Mouse (Mus musculus) hindbrain, embryonic 10.5 days (tissue): Measurements from ENCODE around the gene Agr3. TPM values are rescaled to one million over a fixed set of nuclear protein-coding genes. Genes with fewer than 3 reads are reported as not detected.
A peak's percentile ranks its signal among the peaks of the same experiment; 100 is the strongest.

ENCODE experiments used
- DNase-seq: peaks from one replicate; pipeline ENCODE4 v3.0.0-alpha.2; 2017; ENCODE audit warnings: low spot score
- H3K27ac ChIP-seq: fragments of 300-500 bp; sonication (generic); 2 replicates; pipeline ENCODE4 v1.5.1; 2016; ENCODE audit warnings: mild to moderate bottlenecking, moderate library complexity
- H3K27me3 ChIP-seq: fragments of 300-500 bp; sonication (generic); 2 replicates; pipeline ENCODE4 v1.6.1; 2016; ENCODE audit warnings: mild to moderate bottlenecking; ENCODE audit not compliant: poor library complexity, insufficient read depth, severe bottlenecking
- H3K36me3 ChIP-seq: fragments of 300-500 bp; sonication (generic); 2 replicates; pipeline ENCODE4 v1.6.1; 2016; ENCODE audit warnings: mild to moderate bottlenecking, moderate library complexity
- H3K4me1 ChIP-seq: fragments of 300-500 bp; sonication (generic); replicated peaks from 2 replicates; pipeline ENCODE4 v1.6.1; 2016; ENCODE audit warnings: mild to moderate bottlenecking
- H3K4me3 ChIP-seq: fragments of 300-500 bp; sonication (generic); 2 replicates; pipeline ENCODE4 v1.5.1; 2016; ENCODE audit warnings: mild to moderate bottlenecking, moderate library complexity
- H3K9me3 ChIP-seq: fragments of 300-500 bp; sonication (generic); 2 replicates; pipeline ENCODE4 v1.6.1; 2016; ENCODE audit warnings: mild to moderate bottlenecking, moderate library complexity
- WGBS: fragments of 180-500 bp; shearing (Covaris S2); methylation state at CpG from one replicate; pipeline ENCODE4 v1.1.7; 2016; 5-methylcytosine and 5-hydroxymethylcytosine counted together
- polyA plus RNA-seq: library from polyadenylated mRNA; unstranded; fragments of >200 nt; fragmentation: Nextera tagmentation; extraction: Ambion mirVana; gene quantifications from 2 replicates; pipeline ENCODE4 v1.2.1, GENCODE M21; 2016

Gene Agr3
- polyA plus RNA-seq = not detected in 2 replicates

DNA sequence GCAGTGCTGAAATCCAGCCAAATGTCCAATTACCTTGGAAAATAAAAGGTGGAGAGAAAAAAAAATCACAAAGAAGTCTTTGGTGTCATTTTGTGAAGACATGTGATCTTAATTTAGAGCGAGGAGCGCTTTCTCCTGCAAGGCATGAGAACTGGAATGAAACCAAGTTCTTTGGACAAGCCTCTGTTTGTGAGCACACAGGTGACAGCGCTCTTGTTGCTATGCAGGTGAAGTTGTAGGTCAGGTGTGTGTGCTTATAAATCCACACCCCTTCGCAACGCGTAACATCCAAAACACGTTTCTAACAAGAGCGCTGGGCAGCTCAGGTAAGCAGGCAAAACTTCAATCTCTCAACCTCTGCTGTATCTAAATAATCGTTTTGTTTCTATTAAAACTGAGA, at the start of gene Agr3:
Agr3 (plus strand) TSS at position 219 of the 400 bp plus-strand sequence.
- Histone ChIP-seq H3K4me1 (no peaks in the 10 kb centered on the region), H3K9me3 (no peaks in the 10 kb centered on the region), H3K4me3 (no peak within 1 kb of the TSS), H3K27me3 (no peaks in the 10 kb centered on the region), H3K36me3 (no peaks in the 10 kb centered on the region), H3K27ac (no peak within 1 kb of the TSS)
- 90% methylated on average over 9 of the region's 9 CpGs for WGBS
- no peak for DNase-seq

DNA sequence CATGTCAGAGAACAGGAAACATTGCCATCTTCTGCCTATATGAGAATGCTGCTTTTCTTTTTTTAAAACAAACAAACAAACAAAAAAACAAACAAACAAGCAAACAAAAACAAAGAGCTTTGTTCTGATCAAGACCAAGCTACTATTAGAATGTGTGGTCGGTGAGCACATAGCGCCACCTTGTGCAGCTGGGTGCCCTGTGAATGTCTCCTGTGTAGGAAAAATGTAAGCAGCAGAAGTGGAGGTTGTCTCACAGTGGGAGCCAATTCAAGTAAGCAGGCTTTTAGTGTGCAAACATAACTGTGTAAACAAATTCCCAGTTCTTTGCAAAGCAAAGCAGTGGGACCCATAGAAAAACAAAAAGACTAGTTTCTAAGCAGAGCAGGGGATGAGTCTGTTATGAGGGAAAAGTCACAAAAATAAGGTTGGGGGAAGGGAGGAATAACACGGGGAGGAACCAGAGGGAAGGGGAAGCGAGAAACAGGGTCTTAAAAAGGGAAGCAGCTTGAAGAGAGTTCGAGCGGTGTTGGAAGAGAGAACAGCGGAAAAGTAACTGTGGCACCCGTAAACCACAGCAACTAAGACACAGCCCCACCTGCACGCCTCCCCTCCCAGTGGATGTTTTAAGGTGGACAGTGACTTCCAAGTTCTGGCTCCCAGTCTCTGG, 40.4 kb upstream of the Agr3 start:
- no peaks in the 10 kb centered on the region for H3K36me3 ChIP-seq
- H3K9me3 ChIP-seq = no peaks in the 10 kb centered on the region
- H3K27ac ChIP-seq = no peak overlapping the region
- no peak overlapping the region for H3K4me3 ChIP-seq
- no peak for DNase-seq
- no peaks in the 10 kb centered on the region for H3K4me1 ChIP-seq
- 46% methylated on average over 9 of the region's 9 CpGs for WGBS
- H3K27me3 ChIP-seq = no peaks in the 10 kb centered on the region

DNA sequence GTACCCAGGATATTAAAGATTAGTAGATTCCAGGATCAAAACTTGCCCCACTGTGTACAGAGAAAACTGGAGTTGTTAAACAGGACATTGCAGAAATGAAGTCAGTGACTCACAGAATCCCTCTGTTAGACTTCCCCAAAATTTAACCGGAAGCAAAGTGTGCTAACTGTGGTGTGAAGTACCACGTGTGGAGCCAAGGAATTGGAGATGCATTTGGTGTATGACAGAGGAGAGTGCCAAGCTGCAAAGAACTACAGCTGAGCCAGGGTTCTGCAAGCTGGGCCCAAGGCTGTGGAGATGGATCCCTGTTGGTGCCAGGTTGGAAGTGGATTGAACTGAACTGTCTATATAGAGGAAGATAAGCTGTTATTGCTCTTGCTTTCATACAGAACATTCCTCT, 36.0 kb upstream of the Agr3 start:
- H3K27ac ChIP-seq = no peak overlapping the region
- no peak for DNase-seq
- no peaks in the 10 kb centered on the region for H3K36me3 ChIP-seq
- peaks cover 15% of the 10 kb centered on the region for H3K4me1 ChIP-seq
- WGBS = 86% methylated on average over 2 of the region's 2 CpGs
- no peak overlapping the region for H3K4me3 ChIP-seq
- no peaks in the 10 kb centered on the region for H3K9me3 ChIP-seq
- H3K27me3 ChIP-seq = 0 out of 2 replicates have a peak, but pooled peaks cover 4% of the 10 kb centered on the region

DNA sequence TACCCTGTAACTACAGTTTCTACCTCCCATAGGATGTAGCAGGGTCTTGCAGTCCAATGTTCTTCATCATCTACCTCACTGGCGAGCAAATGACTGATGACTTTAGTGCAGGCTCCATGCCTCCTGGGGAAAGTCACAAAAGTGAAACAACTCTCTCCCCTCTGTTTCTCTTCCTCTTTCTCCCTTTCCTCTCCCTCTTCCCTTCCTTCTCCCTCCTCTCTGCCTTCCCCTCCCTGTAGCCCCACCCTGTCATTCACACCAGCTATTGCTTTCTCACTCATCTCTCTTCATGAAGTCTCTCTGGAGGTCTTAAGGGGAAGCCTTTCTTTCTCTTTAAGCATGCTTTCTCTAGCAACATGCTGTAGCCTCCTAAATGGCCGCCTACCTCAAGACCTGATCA, 34.7 kb upstream of the Agr3 start:
- no peak for DNase-seq
- no peaks in the 10 kb centered on the region for H3K36me3 ChIP-seq
- H3K9me3 ChIP-seq = no peaks in the 10 kb centered on the region
- 86% methylated on average over 2 of the region's 2 CpGs for WGBS
- H3K4me3 ChIP-seq = no peak overlapping the region
- 0 out of 2 replicates have a peak, but pooled peaks cover 4% of the 10 kb centered on the region for H3K27me3 ChIP-seq
- H3K4me1 ChIP-seq = peaks cover 28% of the 10 kb centered on the region
- peak overlapping the region; percentile 8; the same call in 1 of the 2 replicates for H3K27ac ChIP-seq

DNA sequence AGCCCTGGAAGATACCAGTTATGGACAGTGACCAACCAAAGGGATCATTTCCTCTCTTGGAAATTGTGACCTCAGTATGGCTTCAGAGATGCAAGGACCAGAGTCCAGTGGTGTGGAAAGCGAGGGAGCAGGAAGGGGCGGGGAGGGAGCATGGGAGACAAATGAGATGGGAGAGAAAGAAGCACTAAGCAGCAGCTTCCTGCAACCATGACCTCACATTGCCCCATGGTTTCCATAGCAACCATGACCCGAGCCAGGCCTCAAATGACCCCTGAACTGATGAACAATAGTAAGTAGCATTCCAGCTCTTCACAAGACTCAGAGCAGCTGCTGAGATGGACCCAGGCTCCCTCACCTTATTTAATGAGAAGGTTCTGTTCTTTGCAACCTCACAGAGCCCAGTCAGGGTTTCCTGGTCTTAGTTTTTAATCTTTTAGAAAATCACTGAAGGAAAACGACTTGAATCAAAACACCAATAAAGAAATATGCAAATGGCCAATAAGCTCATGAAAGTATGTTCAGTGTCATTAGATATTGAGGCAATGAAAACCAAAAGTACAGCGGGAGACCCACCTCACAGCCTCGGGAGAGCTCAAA, 31.0 kb upstream of the Agr3 start:
- H3K27ac ChIP-seq = peak overlapping the region; percentile 84
- peaks cover 44% of the 10 kb centered on the region for H3K4me1 ChIP-seq
- H3K27me3 ChIP-seq = 0 out of 2 replicates have a peak, but pooled peaks cover 4% of the 10 kb centered on the region
- H3K4me3 ChIP-seq = no peak overlapping the region
- no peaks in the 10 kb centered on the region for H3K9me3 ChIP-seq
- peak; percentile 88 for DNase-seq
- no peaks in the 10 kb centered on the region for H3K36me3 ChIP-seq
- 16% methylated on average over 6 of the region's 6 CpGs for WGBS

DNA sequence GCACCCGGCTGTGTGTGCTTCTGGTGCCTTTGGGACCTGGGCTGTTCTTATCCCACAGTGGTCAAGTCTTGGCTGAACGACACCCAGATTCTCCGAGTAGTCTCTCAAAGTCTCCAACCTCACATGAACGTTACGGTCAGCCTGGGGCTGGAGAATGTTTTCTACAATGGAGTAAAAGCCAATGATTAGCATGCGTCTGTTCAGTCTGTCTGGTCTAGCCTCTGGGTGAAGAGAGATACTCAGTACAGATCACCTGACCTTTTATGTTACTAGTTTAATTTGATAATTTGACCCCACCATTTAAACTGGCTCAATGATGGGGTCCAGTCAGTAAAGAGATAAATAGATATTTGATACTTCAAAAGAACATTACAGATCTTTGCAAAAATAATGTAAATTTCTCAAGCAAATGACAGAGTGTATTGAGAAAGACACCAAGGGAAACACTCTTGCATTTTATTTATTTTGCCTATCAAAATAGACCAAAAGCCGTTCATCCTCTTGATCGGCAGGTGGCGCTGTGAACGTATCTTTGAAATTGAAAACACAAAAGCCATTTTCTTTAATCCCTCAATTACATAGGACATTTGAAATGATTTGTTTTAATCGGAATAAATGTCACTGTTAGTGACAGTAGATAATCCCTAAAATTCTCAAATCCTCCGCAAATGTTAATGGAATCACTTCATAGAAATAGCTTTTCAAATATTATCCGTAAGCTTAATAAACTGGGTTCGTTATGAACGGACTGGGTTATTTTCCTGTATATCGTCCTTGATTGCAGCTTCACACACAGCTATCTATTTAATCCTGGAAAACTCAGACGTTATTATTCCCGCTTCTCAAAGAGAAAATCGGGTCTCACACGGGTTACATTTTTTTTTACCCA, 29.3 kb upstream of the Agr3 start:
- H3K4me3 ChIP-seq = peak overlapping the region; percentile 47
- H3K36me3 ChIP-seq = no peaks in the 10 kb centered on the region
- H3K4me1 ChIP-seq = peaks cover 44% of the 10 kb centered on the region
- H3K27me3 ChIP-seq = no peaks in the 10 kb centered on the region
- WGBS = 23% methylated on average over 20 of the region's 20 CpGs
- peak; percentile 54 for DNase-seq
- H3K27ac ChIP-seq = peak overlapping the region; percentile 85
- no peaks in the 10 kb centered on the region for H3K9me3 ChIP-seq

DNA sequence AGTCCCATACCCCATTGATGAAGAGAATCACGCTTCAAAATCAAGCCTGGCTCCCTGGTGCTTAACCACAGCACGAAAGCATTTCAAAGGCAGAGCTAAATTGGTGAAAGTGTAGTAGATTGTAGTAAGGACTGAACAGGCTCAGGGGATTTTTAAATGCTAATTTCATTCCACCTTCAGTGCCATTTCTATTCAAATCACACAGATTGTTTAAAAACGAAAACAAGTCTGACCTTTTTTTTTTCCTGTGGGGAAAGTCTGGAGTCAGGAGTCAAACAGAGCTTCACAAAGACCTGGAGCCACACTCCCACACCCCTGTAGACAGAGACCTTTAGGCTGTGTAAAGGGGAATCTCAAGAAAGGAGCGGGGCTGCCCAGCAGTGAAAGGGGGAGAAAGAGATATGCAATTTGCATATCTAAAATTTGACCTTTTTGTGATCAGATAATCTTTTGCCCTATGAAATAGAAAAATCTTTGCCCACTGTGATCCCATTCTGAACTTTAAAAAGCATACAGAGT, 28.6 kb upstream of the Agr3 start:
- H3K27ac ChIP-seq = peak overlapping the region; percentile 85
- no peaks in the 10 kb centered on the region for H3K9me3 ChIP-seq
- H3K36me3 ChIP-seq = no peaks in the 10 kb centered on the region
- H3K4me3 ChIP-seq = peak overlapping the region; percentile 47
- H3K4me1 ChIP-seq = peaks cover 44% of the 10 kb centered on the region
- no peaks in the 10 kb centered on the region for H3K27me3 ChIP-seq
- WGBS = 8% methylated on average over 4 of the region's 4 CpGs
- DNase-seq = no peak

DNA sequence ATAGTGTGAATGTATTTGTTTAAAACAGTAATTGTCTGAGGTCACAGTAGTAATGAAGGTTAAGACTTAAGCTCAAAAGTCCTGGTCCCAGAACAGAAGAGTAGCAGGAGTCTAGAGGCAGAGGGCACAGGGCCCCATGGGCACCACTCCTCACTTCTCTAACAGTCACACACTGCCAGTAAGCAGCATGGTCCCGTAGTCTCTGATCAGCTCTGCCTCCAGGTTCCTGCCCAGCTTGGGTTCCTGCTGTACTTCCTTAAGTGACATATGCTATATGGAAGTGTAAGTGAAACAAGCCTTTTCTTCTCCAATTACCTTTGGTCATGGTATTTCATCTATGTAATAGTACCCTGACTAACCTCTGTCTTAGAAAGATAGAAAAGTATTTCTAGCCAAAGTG, 14.8 kb upstream of the Agr3 start:
- no peak overlapping the region for H3K4me3 ChIP-seq
- whole genome bisulfite sequencing = 69% methylated on average over 1 of the region's 1 CpGs
- no peaks in the 10 kb centered on the region for H3K27me3 ChIP-seq
- DNase-seq = no peak
- H3K4me1 ChIP-seq = no peaks in the 10 kb centered on the region
- no peaks in the 10 kb centered on the region for H3K36me3 ChIP-seq
- no peak overlapping the region for H3K27ac ChIP-seq
- H3K9me3 ChIP-seq = no peaks in the 10 kb centered on the region

DNA sequence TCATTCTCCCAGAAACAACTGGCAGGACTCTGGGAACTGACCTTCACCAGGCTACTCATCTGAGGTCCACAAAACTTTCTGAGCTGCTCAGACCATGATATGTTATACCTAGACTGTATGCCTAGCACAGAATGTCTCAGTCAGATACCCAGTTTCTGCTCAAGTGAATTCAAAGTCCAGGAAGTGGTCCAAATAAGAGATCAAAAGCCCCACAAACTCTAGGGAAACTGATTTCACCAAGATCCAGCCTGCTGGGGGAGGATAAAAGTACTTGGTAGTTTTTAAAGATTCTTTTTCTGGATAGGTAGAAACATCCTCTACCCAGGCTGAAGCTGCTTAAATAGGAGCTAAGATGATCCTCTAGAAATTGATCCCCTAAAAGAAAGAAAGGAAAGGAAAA, 9.6 kb upstream of the Agr3 start:
- H3K27ac ChIP-seq = no peak overlapping the region
- no peaks in the 10 kb centered on the region for H3K27me3 ChIP-seq
- no peaks in the 10 kb centered on the region for H3K9me3 ChIP-seq
- H3K4me1 ChIP-seq = no peaks in the 10 kb centered on the region
- no peak overlapping the region for H3K4me3 ChIP-seq
- DNase-seq = no peak
- no peaks in the 10 kb centered on the region for H3K36me3 ChIP-seq

DNA sequence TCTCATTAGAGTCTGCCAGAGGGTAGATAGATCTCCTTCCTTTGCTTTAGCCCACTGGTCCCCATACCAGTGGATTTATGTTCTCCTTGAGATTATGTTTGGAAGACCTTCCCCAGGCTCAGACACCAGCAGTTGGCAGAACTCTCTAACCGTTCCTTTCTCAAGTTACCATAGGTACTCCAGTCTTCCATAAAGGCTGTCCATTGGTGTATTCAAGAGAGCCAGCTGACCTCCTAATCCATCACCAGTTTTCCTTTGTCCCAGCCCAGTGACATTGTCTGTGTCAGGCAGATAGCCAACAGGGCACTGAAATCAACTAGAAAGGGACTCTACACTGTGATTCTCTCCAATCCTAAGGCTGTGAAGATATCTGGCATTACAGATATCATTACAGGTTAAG, 9.0 kb upstream of the Agr3 start:
- WGBS = 47% methylated on average over 1 of the region's 1 CpGs

DNA sequence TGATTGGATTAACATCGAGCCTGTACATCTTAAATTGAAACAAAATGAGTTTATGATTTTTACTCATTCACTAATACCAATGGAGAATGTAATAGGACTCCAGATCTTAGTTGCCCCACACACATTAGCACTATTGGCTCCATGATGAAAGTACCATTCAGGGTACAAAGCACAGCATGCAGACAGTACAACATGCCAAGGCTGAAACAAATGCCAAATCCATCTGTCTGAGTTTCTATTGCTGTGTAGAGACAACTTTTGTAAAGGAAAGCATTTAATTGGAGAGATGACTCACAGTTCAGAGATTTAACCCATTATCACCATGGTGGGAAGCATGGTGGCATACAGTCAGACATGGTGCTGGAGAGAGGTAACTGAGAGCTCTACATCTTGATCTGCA, 7.4 kb upstream of the Agr3 start:
- no peak overlapping the region for H3K4me3 ChIP-seq
- no peaks in the 10 kb centered on the region for H3K4me1 ChIP-seq
- H3K36me3 ChIP-seq = no peaks in the 10 kb centered on the region
- no peaks in the 10 kb centered on the region for H3K27me3 ChIP-seq
- 83% methylated on average over 1 of the region's 1 CpGs for WGBS
- no peak overlapping the region for H3K27ac ChIP-seq
- no peaks in the 10 kb centered on the region for H3K9me3 ChIP-seq
- no peak for DNase-seq

More for the DNA sequence above, 9.0 kb upstream of the Agr3 start:
- no peak overlapping the region for H3K4me3 ChIP-seq
- no peaks in the 10 kb centered on the region for H3K36me3 ChIP-seq
- DNase-seq = no peak
- H3K4me1 ChIP-seq = no peaks in the 10 kb centered on the region
- H3K27me3 ChIP-seq = no peaks in the 10 kb centered on the region
- H3K9me3 ChIP-seq = no peaks in the 10 kb centered on the region
- H3K27ac ChIP-seq = no peak overlapping the region

DNA sequence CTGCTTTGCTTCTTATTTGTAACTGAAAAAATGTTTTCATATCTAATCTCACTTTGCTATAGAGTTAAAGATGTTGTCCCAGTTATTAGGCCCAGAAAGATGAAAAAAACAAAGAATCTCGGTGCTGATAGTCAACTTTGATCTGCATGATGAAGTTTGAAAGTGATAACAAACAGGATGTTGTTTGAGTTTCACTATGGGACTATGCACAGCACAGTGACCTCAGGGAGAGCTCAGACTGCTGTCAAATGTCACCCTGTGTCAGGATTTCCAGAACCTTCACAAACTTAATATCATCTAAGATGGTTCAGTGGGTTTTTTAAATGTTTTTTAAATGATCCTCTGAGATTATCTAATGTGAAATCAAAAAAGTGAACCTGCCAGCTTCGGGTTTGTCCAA, 2.4 kb downstream of the Agr3 start:
- no peaks in the 10 kb centered on the region for H3K9me3 ChIP-seq
- WGBS = 85% methylated on average over 2 of the region's 2 CpGs

DNA sequence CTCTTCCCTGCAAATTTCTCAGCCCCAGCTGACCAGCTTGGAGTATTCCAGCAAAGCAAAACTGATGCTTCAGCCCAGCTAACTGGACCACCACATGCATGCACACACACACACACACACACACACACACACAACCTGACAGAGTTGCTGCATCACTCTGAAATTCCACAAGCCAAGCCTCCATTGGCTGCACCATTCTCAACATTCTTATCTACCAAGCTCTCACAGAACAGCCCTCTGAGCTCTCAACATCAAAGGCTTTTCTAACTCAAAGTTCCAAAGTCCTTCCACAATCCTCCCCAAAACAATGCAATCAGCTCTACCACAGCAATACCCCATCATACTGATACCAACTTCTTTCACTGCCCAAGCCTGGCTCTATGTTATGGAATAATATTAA, 7.4 kb downstream of the Agr3 start:
- DNase-seq = no peak
- H3K27me3 ChIP-seq = no peaks in the 10 kb centered on the region
- no peak overlapping the region for H3K4me3 ChIP-seq
- no peaks in the 10 kb centered on the region for H3K4me1 ChIP-seq
- no peak overlapping the region for H3K27ac ChIP-seq
- no peaks in the 10 kb centered on the region for H3K9me3 ChIP-seq
- H3K36me3 ChIP-seq = no peaks in the 10 kb centered on the region

More for the DNA sequence above, 2.4 kb downstream of the Agr3 start:
- Histone ChIP-seq H3K4me1 (no peaks in the 10 kb centered on the region), H3K27ac (no peak overlapping the region), H3K4me3 (no peak overlapping the region), H3K36me3 (no peaks in the 10 kb centered on the region), H3K27me3 (no peaks in the 10 kb centered on the region)
- DNase-seq = no peak
